Mouse (Mus musculus): Measurements from ENCODE around the gene Art1.

DNA sequence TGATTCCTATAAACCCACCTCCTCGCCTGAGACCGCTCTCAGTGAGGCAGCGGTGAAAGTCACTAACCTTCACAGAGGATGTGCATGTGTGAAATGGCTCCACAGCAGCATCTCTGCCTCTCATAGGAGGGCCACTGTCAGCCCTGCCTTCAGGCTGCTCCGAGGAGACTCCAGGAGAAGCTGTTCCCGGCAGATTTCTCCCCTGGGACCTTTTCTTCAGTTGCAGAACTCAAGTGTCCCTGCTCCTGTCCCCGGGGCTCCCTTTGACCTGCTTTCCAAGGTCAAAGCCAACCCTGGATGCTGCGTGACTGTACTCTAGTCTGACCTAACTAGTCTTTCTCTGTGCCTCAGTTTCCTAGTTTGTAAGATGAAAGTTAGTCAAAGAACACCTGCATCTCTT is 7.6 kb downstream of the Art1 start, which contains the start of gene Art5:
- TF ChIP-seq EP300 (IDR thresholded peaks at IDR 0.05; ENCODE audit: insufficient read depth, low read depth, low read length): no peak
- no peak for TF ChIP-seq CTCF (IDR thresholded peaks at IDR 0.05; ENCODE audit: low read depth, low read length)

All from ES-Bruce4 (cell line).